Comparison of ENCODE assay signal across 8 mouse cellular contexts in the genomic region with DNA sequence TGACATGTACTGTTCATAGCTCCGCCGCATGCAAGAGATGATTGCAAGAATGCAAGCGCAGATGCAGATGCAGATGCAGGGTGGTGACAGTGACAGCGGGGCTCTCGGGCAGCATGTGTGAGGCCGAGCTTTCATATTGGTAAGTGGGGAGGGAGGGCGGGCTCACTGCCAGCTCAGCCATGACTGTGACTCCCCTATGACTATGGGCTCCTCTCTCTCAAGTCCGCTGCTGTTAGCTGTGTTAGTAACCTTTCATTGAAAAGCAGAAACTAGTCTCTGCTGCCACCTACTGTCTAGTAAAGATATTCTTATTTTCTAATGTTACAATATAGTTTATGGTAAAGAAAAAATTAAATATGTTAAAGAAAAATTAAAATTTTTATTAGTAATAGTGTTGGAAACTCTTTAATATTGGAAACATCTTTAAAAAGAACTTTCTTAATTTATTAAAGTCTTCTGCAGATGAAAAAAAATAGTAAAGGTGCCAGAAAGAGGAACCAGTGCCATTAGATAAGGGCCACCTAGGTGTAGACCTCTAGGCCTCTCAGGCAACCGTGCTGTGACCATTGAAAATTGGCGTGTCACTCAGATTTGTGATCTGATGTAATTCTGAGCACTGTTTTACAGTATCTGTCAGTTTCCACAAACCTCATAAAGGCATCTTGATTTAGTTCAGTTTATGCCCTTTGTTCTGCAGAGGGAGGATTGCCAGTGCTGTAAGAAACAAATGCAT. TPM values are rescaled to one million over a fixed set of nuclear protein-coding genes. Genes with fewer than 3 reads are reported as not detected.
DNase-seq lines count a peak whose midpoint lies in the region; ATAC-seq and TF ChIP-seq lines count a peak whose summit lies in the region.

No protein-coding gene starts in this region.

- no peaks in the 10 kb centered on the region for H3K27me3 ChIP-seq in neural tube, embryonic 11.5 days (ENCODE audit: control insufficient read depth, insufficient read depth, low read length)

- peak; percentile 16 for DNase-seq in adrenal gland, postnatal 10 days
- no peak for DNase-seq in adrenal gland, adult 8-10 months
- no peak for DNase-seq in left cerebral cortex, adult 2 months (ENCODE audit: extremely low spot score in 1 of 2, low spot score in 2 of 2)
- no peak for DNase-seq in left cerebral cortex, adult 8-10 months (ENCODE audit: low spot score in 2 of 2)
- DNase-seq in induced T-regulatory cell, adult 2 months (ENCODE audit: low read depth) = peak; percentile 76
- peak; percentile 15 for DNase-seq in neural tube, embryonic 11.5 days (ENCODE audit: low spot score)
- DNase-seq in ovary, adult 18-20 months (ENCODE audit: low spot score) = no peak

- no peak overlapping the region for H3K4me3 ChIP-seq in left cerebral cortex, adult 2 months
- no peak overlapping the region for H3K4me3 ChIP-seq in neural tube, embryonic 11.5 days (ENCODE audit: low read depth, low read length)

- TF ChIP-seq CTCF in left cerebral cortex, adult 2 months (IDR thresholded peaks at IDR 0.05) = peak; percentile 70

- H3K9me3 ChIP-seq in neural tube, embryonic 11.5 days (ENCODE audit: control insufficient read depth, low read length) = no peaks in the 10 kb centered on the region

- H3K36me3 ChIP-seq in neural tube, embryonic 11.5 days (ENCODE audit: control insufficient read depth, insufficient read depth, low read length) = peaks cover 13% of the 10 kb centered on the region

- peaks cover 5% of the 10 kb centered on the region; the same call in 1 of the 2 replicates for H3K4me1 ChIP-seq in neural tube, embryonic 11.5 days (ENCODE audit: control insufficient read depth, insufficient read depth, low read length)

- no peak overlapping the region for H3K4me2 ChIP-seq in neural tube, embryonic 11.5 days (ENCODE audit: low read depth)

- peak; percentile 38 for ATAC-seq in common myeloid progenitor, adult 5-6 weeks (replicated peaks; ENCODE audit: low read depth, poor library complexity, severe bottlenecking)
- no peak for ATAC-seq in neural tube, embryonic 11.5 days (ENCODE audit: insufficient read depth, low FRiP score, low TSS enrichment)

- intact Hi-C loops in left cerebral cortex, adult 2 months (cut with DNase I) = loop anchor here (2.0 to 5.0 kb wide), 2 partner anchors 65 to 332 kb away; no protein-coding TSS in a partner anchor

- H3K9ac ChIP-seq in neural tube, embryonic 11.5 days (ENCODE audit: low read length) = no peak overlapping the region

- H3K27ac ChIP-seq in left cerebral cortex, adult 2 months = no peak overlapping the region
- no peak overlapping the region for H3K27ac ChIP-seq in neural tube, embryonic 11.5 days (ENCODE audit: low read depth, low read length)

- WGBS in neural tube, embryonic 11.5 days = 62% methylated on average over 10 of the region's 10 CpGs

RNA-seq across cellular contexts. Expression of gene Farp2, which starts 4.8 kb away (rescaled TPM):
- total RNA-seq in adrenal gland, postnatal 10 days (2021) = 10 to 100 TPM; 17.7 to 20.1 TPM
- total RNA-seq in adrenal gland, adult 8-10 months (2022) = 10 to 100 TPM; 17.1 to 26.1 (median 24.0) TPM
- total RNA-seq in left cerebral cortex, adult 2 months (2021) = 10 to 100 TPM; 11.7 to 12.9 TPM
- 10 to 100 TPM; 12.2 to 13.9 (median 12.8) TPM for total RNA-seq in left cerebral cortex, adult 8-10 months (2022)
- 3.0 and 3.2 TPM in 2 replicates for total RNA-seq in common myeloid progenitor, adult 5-6 weeks (2017)
- polyA plus RNA-seq in neural tube, embryonic 11.5 days (2014; fragmentation: Nextera tagmentation; extraction: Ambion mirVana) = 6.0 TPM in 2 replicates

RNA-seq across cellular contexts. Expression of gene Hdlbp, which starts 28.5 kb away (rescaled TPM):
- total RNA-seq in adrenal gland, postnatal 10 days (2021) = 100 to 1,000 TPM; 310 to 325 TPM
- 100 to 1,000 TPM; 299 to 422 (median 334) TPM for total RNA-seq in adrenal gland, adult 8-10 months (2022)
- total RNA-seq in left cerebral cortex, adult 2 months (2021) = 100 to 1,000 TPM; 163 to 165 TPM
- 100 to 1,000 TPM; 148 to 174 (median 161) TPM for total RNA-seq in left cerebral cortex, adult 8-10 months (2022)
- 98.0 and 109 TPM in 2 replicates for total RNA-seq in common myeloid progenitor, adult 5-6 weeks (2017)
- 95.7 and 98.2 TPM in 2 replicates for polyA plus RNA-seq in neural tube, embryonic 11.5 days (2014; fragmentation: Nextera tagmentation; extraction: Ambion mirVana)

Comparison
In these comparisons a context has a peak if more than half of its experiments do, and no peak if none do; other contexts are left out.
1. DNase-seq: peak in adrenal gland, postnatal 10 days (single experiment), induced T-regulatory cell, adult 2 months (single experiment) and neural tube, embryonic 11.5 days (single experiment); none in adrenal gland, adult 8-10 months (single experiment), left cerebral cortex, adult 2 months (0 of 2), left cerebral cortex, adult 8-10 months (0 of 2) and ovary, adult 18-20 months (single experiment).